Mouse (Mus musculus): Measurements from ENCODE around the gene Ece1.

GRCm38 (mm10) chr4:137923052-137923451 lies 61.0 kb downstream of the Ece1 start:
- TF ChIP-seq CTCF (IDR thresholded peaks at IDR 0.05; ENCODE audit: insufficient read depth, low read length): no peak
- TF ChIP-seq POLR2A (IDR thresholded peaks at IDR 0.05; ENCODE audit: borderline replicate concordance, extremely low read depth, low read depth, low read length): no peak

Measured in lung, adult 2 months (tissue).